Mouse (Mus musculus): ENCODE data around the gene Flrt3.

DNA sequence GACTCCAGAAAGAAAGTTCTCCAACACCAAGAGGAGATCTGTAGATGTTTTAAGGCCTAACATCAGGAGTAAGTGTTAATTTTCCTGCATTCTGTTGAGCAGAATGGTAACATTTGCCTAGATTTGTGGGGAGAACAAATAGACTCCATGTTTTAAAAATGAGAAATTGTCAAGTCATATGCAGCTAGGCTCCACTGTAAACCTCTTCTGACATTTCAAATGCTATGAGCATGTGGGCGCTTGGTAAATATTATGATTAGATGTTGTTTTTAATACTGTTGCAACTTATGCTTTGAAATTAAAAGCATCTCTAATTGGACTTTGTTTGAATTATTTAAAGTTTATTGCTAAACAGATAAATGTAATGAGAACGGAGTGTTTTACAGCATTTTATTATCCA, 55.8 kb downstream of the Flrt3 start:
- TF ChIP-seq HCFC1 (IDR thresholded peaks at IDR 0.05; ENCODE audit: low read depth, low read length) (no peak), POLR2AphosphoS2 (IDR thresholded peaks at IDR 0.05; ENCODE audit: low read depth, low read length) (no peak), CTCF (conservative IDR thresholded peaks at IDR 0.05 in 1 of 2, IDR thresholded peaks at IDR 0.05 in 1 of 2; ENCODE audit: low read depth in 2 of 2, low read length in 2 of 2) (no peak), ZMIZ1 (IDR thresholded peaks at IDR 0.05; ENCODE audit: low read depth, low read length) (no peak), ELF1 (IDR thresholded peaks at IDR 0.05; ENCODE audit: low read depth, low read length) (no peak), MAZ (IDR thresholded peaks at IDR 0.05; ENCODE audit: low read depth, low read length) (no peak), JUN (IDR thresholded peaks at IDR 0.05; ENCODE audit: insufficient read depth, low read depth, low read length) (no peak), POLR2A (IDR thresholded peaks at IDR 0.05; ENCODE audit: low read depth, low read length) (no peak), KAT2A (IDR thresholded peaks at IDR 0.05; ENCODE audit: insufficient replicate concordance, low read length) (no peak), EP300 (IDR thresholded peaks at IDR 0.05; ENCODE audit: low read length) (no peak)

Data from CH12.LX (cell line).